In the genomic region with DNA sequence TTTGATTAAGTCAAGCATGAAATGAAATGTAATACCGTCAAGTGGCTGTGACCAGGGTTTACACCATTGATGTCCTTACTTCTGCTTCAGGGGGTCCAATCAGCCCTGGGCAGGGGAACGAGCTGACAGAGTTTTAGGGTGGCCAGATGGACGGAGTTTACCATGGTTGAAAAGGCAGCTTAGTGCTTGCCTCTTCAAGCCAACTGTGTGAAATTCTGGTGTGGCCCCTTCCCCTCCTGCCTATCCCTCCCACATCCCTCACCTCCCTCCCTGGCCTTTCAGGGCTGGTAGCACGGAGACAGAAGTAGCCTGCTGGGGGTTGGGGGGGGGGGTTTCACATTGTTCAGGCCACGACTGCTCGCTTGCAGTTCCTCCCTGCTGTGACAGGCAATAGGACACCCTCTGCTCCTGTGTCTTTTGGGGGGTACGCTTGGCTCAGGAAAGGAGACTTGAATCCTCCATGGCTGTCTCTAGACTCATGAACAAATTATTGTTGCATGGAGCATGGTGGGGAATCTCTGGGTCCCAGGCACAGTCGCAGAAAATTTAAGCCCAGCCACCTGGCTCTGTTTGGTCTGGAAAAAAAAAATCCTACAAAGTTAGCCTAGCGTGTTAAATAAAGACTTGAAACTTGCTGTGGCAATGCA, we compare ENCODE assay signal across 13 mouse cellular contexts.
DNase-seq lines count a peak whose midpoint lies in the region; ATAC-seq and TF ChIP-seq lines count a peak whose summit lies in the region.
"Had no signal": no experiment of that assay in that cellular context is flagged by ENCODE, and none has a peak within 500 bp of the region (broad histone marks: within the 10 kb centered on the region; RNA-seq: fewer than 3 reads in every experiment).

No protein-coding gene starts in this region.

- H3K27me3 ChIP-seq in kidney, postnatal 0 days (ENCODE audit: insufficient read depth, low read length): no peaks in the 10 kb centered on the region
- peaks cover 98% of the 10 kb centered on the region for H3K27me3 ChIP-seq in embryonic facial prominence, embryonic 10.5 days (replicated peaks; ENCODE audit: low read depth, poor library complexity, severe bottlenecking)
- peaks cover 3% of the 10 kb centered on the region; the same call in 1 of the 2 replicates for H3K27me3 ChIP-seq in hindbrain, embryonic 11.5 days (ENCODE audit: control insufficient read depth, insufficient read depth, low read length)
- H3K27me3 ChIP-seq in neural tube, embryonic 11.5 days (ENCODE audit: control insufficient read depth, insufficient read depth, low read length): no peaks in the 10 kb centered on the region
- H3K27me3 ChIP-seq: CH12.LX, Patski had no signal

- H3K36me3 ChIP-seq in kidney, postnatal 0 days (ENCODE audit: insufficient read depth, low read length): no peaks in the 10 kb centered on the region
- H3K36me3 ChIP-seq in embryonic facial prominence, embryonic 10.5 days (replicated peaks): no peaks in the 10 kb centered on the region
- H3K36me3 ChIP-seq in hindbrain, embryonic 11.5 days (ENCODE audit: control insufficient read depth, insufficient read depth, low read length): no peaks in the 10 kb centered on the region
- H3K36me3 ChIP-seq in neural tube, embryonic 11.5 days (ENCODE audit: control insufficient read depth, insufficient read depth, low read length): no peaks in the 10 kb centered on the region
- H3K36me3 ChIP-seq: heart, embryonic 12.5 days; liver, embryonic 15.5 days had no signal

- DNase-seq in kidney, postnatal 0 days (ENCODE audit: low spot score): peak; percentile 41
- no peak for DNase-seq in kidney, adult 9 months
- DNase-seq in embryonic facial prominence, embryonic 10.5 days (ENCODE audit: low spot score): peak; percentile 30
- DNase-seq in hindbrain, embryonic 11.5 days (ENCODE audit: low spot score): no peak
- peak; percentile 40 for DNase-seq in neural tube, embryonic 11.5 days (ENCODE audit: low spot score)
- no peak for DNase-seq in heart, postnatal 25 days (ENCODE audit: low spot score)
- DNase-seq: cerebellum, postnatal 36 days; gastrocnemius, postnatal 14 days had no signal

- ATAC-seq in kidney, postnatal 0 days (replicated peaks; ENCODE audit: low FRiP score, low read depth): no peak
- ATAC-seq in hindbrain, embryonic 11.5 days (ENCODE audit: low FRiP score): peak; percentile 51
- 0 out of 2 replicates have a peak, but pooled peaks have one; percentile 27 for ATAC-seq in neural tube, embryonic 11.5 days (ENCODE audit: insufficient read depth, low FRiP score, low TSS enrichment)
- ATAC-seq in megakaryocyte-erythroid progenitor cell, adult 5-6 weeks (replicated peaks; ENCODE audit: low FRiP score, low TSS enrichment, poor library complexity, severe bottlenecking): no peak
- ATAC-seq: Patski had no signal

- TF ChIP-seq CTCF in kidney, postnatal 0 days (IDR thresholded peaks at IDR 0.05; ENCODE audit: low read depth): no peak

- no peak overlapping the region for H3K27ac ChIP-seq in kidney, postnatal 0 days
- H3K27ac ChIP-seq in embryonic facial prominence, embryonic 10.5 days (replicated peaks): peak overlapping the region; percentile 59; the same call in 1 of the 2 replicates
- peak overlapping the region; percentile 2; the same call in 1 of the 2 replicates for H3K27ac ChIP-seq in hindbrain, embryonic 11.5 days (ENCODE audit: low read depth, low read length)
- H3K27ac ChIP-seq in neural tube, embryonic 11.5 days (ENCODE audit: low read depth, low read length): no peak overlapping the region
- H3K27ac ChIP-seq: liver, embryonic 15.5 days had no signal

- 15% methylated on average over 9 of the region's 9 CpGs for WGBS in kidney, postnatal 0 days
- whole genome bisulfite sequencing in embryonic facial prominence, embryonic 10.5 days: 9% methylated on average over 9 of the region's 9 CpGs
- 3% methylated on average over 8 of the region's 9 CpGs for WGBS in hindbrain, embryonic 11.5 days
- 12% methylated on average over 9 of the region's 9 CpGs for whole genome bisulfite sequencing in neural tube, embryonic 11.5 days

- no peaks in the 10 kb centered on the region for H3K9me3 ChIP-seq in kidney, postnatal 0 days (replicated peaks; ENCODE audit: low read length)
- no peaks in the 10 kb centered on the region for H3K9me3 ChIP-seq in embryonic facial prominence, embryonic 10.5 days
- no peaks in the 10 kb centered on the region for H3K9me3 ChIP-seq in hindbrain, embryonic 11.5 days (ENCODE audit: control insufficient read depth, low read length)
- H3K9me3 ChIP-seq in neural tube, embryonic 11.5 days (ENCODE audit: control insufficient read depth, low read length): no peaks in the 10 kb centered on the region
- H3K9me3 ChIP-seq: heart, embryonic 12.5 days; liver, embryonic 15.5 days had no signal

- H3K9ac ChIP-seq in kidney, postnatal 0 days (ENCODE audit: low read depth, low read length): no peak overlapping the region
- no peak overlapping the region for H3K9ac ChIP-seq in hindbrain, embryonic 11.5 days (ENCODE audit: low read depth, low read length)
- no peak overlapping the region for H3K9ac ChIP-seq in neural tube, embryonic 11.5 days (ENCODE audit: low read length)
- H3K9ac ChIP-seq: heart, embryonic 12.5 days; liver, embryonic 15.5 days had no signal

- no peak overlapping the region for H3K4me2 ChIP-seq in kidney, postnatal 0 days (ENCODE audit: low read length)
- H3K4me2 ChIP-seq in hindbrain, embryonic 11.5 days (replicated peaks; ENCODE audit: low read depth, low read length): no peak overlapping the region
- H3K4me2 ChIP-seq in neural tube, embryonic 11.5 days (ENCODE audit: low read depth): no peak overlapping the region
- H3K4me2 ChIP-seq: heart, embryonic 12.5 days; liver, embryonic 15.5 days had no signal

- no peak overlapping the region for H3K4me3 ChIP-seq in kidney, postnatal 0 days (replicated peaks; ENCODE audit: low read depth, low read length)
- 0 out of 2 replicates have a peak overlapping the region, but pooled peaks have one; percentile 16 for H3K4me3 ChIP-seq in embryonic facial prominence, embryonic 10.5 days
- H3K4me3 ChIP-seq in hindbrain, embryonic 11.5 days (ENCODE audit: low read depth, low read length): no peak overlapping the region
- H3K4me3 ChIP-seq in neural tube, embryonic 11.5 days (ENCODE audit: low read depth, low read length): no peak overlapping the region
- H3K4me3 ChIP-seq: heart, embryonic 12.5 days; liver, embryonic 15.5 days had no signal

- intact Hi-C loops in heart, postnatal 25 days (cut with DNase I): no loop called here

- peaks cover 8% of the 10 kb centered on the region; the same call in 1 of the 2 replicates for H3K4me1 ChIP-seq in kidney, postnatal 0 days (replicated peaks; ENCODE audit: insufficient read depth, low read length)
- H3K4me1 ChIP-seq in embryonic facial prominence, embryonic 10.5 days: peaks cover 38% of the 10 kb centered on the region
- H3K4me1 ChIP-seq in hindbrain, embryonic 11.5 days (replicated peaks; ENCODE audit: control insufficient read depth, insufficient read depth, low read length): peaks cover 11% of the 10 kb centered on the region
- peaks cover 22% of the 10 kb centered on the region for H3K4me1 ChIP-seq in neural tube, embryonic 11.5 days (ENCODE audit: control insufficient read depth, insufficient read depth, low read length)
- H3K4me1 ChIP-seq: liver, embryonic 15.5 days had no signal

Comparison
In these comparisons a context has a peak if more than half of its experiments do, and no peak if none do; other contexts are left out.
1. DNase-seq: peak in kidney, postnatal 0 days (single experiment), embryonic facial prominence, embryonic 10.5 days (single experiment) and neural tube, embryonic 11.5 days (single experiment); none in kidney, adult 9 months (single experiment), hindbrain, embryonic 11.5 days (single experiment) and heart, postnatal 25 days (single experiment).
2. ATAC-seq: peak in hindbrain, embryonic 11.5 days (single experiment) and neural tube, embryonic 11.5 days (single experiment); none in kidney, postnatal 0 days (single experiment) and megakaryocyte-erythroid progenitor cell, adult 5-6 weeks (single experiment).
3. H3K27ac ChIP-seq: peak in embryonic facial prominence, embryonic 10.5 days (single experiment) and hindbrain, embryonic 11.5 days (single experiment); none in kidney, postnatal 0 days (single experiment) and neural tube, embryonic 11.5 days (single experiment).